Mouse (Mus musculus): ENCODE data around the gene Cyp21a1. TPM values are rescaled to one million over a fixed set of nuclear protein-coding genes. Genes with fewer than 3 reads are reported as not detected.

The Cyp21a1 gene
- total RNA-seq (2023): not detected

GRCm38 (mm10) chr17:34804301-34804700 lies at the start of gene Cyp21a1:
TSS of gene Cyp21a1 (minus strand) at chr17:34804561.

GRCm38 (mm10) chr17:34849722-34850516 lies 45.6 kb upstream of the Cyp21a1 start, which contains the start of the genes Skiv2l and Nelfe:
TSS of gene Skiv2l (minus strand) at chr17:34850210.
TSS of gene Nelfe (plus strand) at chr17:34850391.

GRCm38 (mm10) chr17:34836856-34837221 lies 32.5 kb upstream of the Cyp21a1 start, which contains the start of the genes Stk19 and Dxo:
TSS of gene Stk19 (minus strand) at chr17:34836945.
TSS of gene Dxo (plus strand) at chr17:34837019.

Other genes starting within 250 kb of the Cyp21a1 start
- 1 to 10 TPM; 1.0 to 1.9 TPM for gene Notch4, start 240.3 kb downstream of the Cyp21a1 start, total RNA-seq (2023)
- gene Gpsm3, start 214.8 kb downstream of the Cyp21a1 start, total RNA-seq (2023): 100 to 1,000 TPM; 132 to 134 TPM
- gene Pbx2, start 213.3 kb downstream of the Cyp21a1 start, total RNA-seq (2023): 10 to 100 TPM; 54.9 to 59.0 TPM
- gene Ager, start 206.7 kb downstream of the Cyp21a1 start, total RNA-seq (2023): 1 to 10 TPM; 5.3 to 5.8 TPM
- 10 to 100 TPM; 41.4 to 42.3 TPM for gene Rnf5, start 200.9 kb downstream of the Cyp21a1 start, total RNA-seq (2023)
- 10 to 100 TPM; 67.5 to 72.5 TPM for gene Agpat1, start 200.3 kb downstream of the Cyp21a1 start, total RNA-seq (2023)
- gene Egfl8, start 188.6 kb downstream of the Cyp21a1 start, total RNA-seq (2023): not detected
- gene Ppt2, start 176.1 kb downstream of the Cyp21a1 start, total RNA-seq (2023): 1 to 10 TPM; 2.1 to 6.8 TPM
- not detected for gene Prrt1, start 175.0 kb downstream of the Cyp21a1 start, total RNA-seq (2023)
- gene Fkbpl, start 159.8 kb downstream of the Cyp21a1 start, total RNA-seq (2023): 1 to 10 TPM; 2.9 to 5.3 TPM
- 10 to 100 TPM; 81.4 to 84.7 TPM for gene Atf6b, start 157.4 kb downstream of the Cyp21a1 start, total RNA-seq (2023)
- not detected for gene Tnxb, start 134.0 kb downstream of the Cyp21a1 start, total RNA-seq (2023)
- 1 to 10 TPM in 1 of 2 experiments, under 1 TPM in 1; 0.47 to 1.2 TPM for gene C4b, start 60.7 kb downstream of the Cyp21a1 start, total RNA-seq (2023)
- gene Stk19, start 32.4 kb upstream of the Cyp21a1 start, total RNA-seq (2023): 10 to 100 TPM; 57.8 to 67.8 TPM
- 10 to 100 TPM; 87.2 to 90.1 TPM for gene Dxo, start 32.5 kb upstream of the Cyp21a1 start, total RNA-seq (2023)
- gene Skiv2l, start 45.6 kb upstream of the Cyp21a1 start, total RNA-seq (2023): 100 to 1,000 TPM; 106 to 113 TPM
- gene Nelfe, start 45.8 kb upstream of the Cyp21a1 start, total RNA-seq (2023): 10 to 100 TPM; 32.7 to 37.8 TPM
- gene Cfb, start 58.0 kb upstream of the Cyp21a1 start, total RNA-seq (2023): under 1 TPM in 1 of 2 experiments, not detected in 1; 0.41 TPM
- gene Zbtb12, start 74.9 kb upstream of the Cyp21a1 start, total RNA-seq (2023): 10 to 100 TPM in 1 of 2 experiments, 1 to 10 TPM in 1; 9.4 to 13.1 TPM
- gene Gm20547, start 77.5 kb upstream of the Cyp21a1 start, total RNA-seq (2023): not detected
- 1 to 10 TPM; 2.4 to 2.6 TPM for gene C2, start 93.7 kb upstream of the Cyp21a1 start, total RNA-seq (2023)
- 100 to 1,000 TPM; 169 to 178 TPM for gene Ehmt2, start 93.9 kb upstream of the Cyp21a1 start, total RNA-seq (2023)
- gene Slc44a4, start 109.9 kb upstream of the Cyp21a1 start, total RNA-seq (2023): not detected
- gene Neu1, start 126.7 kb upstream of the Cyp21a1 start, total RNA-seq (2023): 10 to 100 TPM; 64.3 to 86.9 TPM
- gene Hspa1b, start 154.7 kb upstream of the Cyp21a1 start, total RNA-seq (2023): 100 to 1,000 TPM in 1 of 2 experiments, 1 to 10 TPM in 1; 9.1 to 108 TPM
- gene Gm20481, start 165.4 kb upstream of the Cyp21a1 start, total RNA-seq (2023): not detected
- 10 to 100 TPM in 1 of 2 experiments, 1 to 10 TPM in 1; 3.8 to 37.9 TPM for gene Hspa1a, start 167.6 kb upstream of the Cyp21a1 start, total RNA-seq (2023)
- not detected for gene Hspa1l, start 168.1 kb upstream of the Cyp21a1 start, total RNA-seq (2023)
- 10 to 100 TPM; 32.1 to 32.7 TPM for gene Lsm2, start 177.3 kb upstream of the Cyp21a1 start, total RNA-seq (2023)
- gene Vars, start 196.4 kb upstream of the Cyp21a1 start, total RNA-seq (2023): 100 to 1,000 TPM; 290 to 310 TPM
- gene Vwa7, start 212.0 kb upstream of the Cyp21a1 start, total RNA-seq (2023): under 1 TPM; 0.50 to 0.75 TPM
- gene Sapcd1, start 223.5 kb upstream of the Cyp21a1 start, total RNA-seq (2023): 1 to 10 TPM; 4.8 to 5.7 TPM
- 10 to 100 TPM in 1 of 2 experiments, 1 to 10 TPM in 1; 9.7 to 13.8 TPM for gene Msh5, start 242.2 kb upstream of the Cyp21a1 start, total RNA-seq (2023)
- 100 to 1,000 TPM; 210 to 218 TPM for gene Clic1, start 245.4 kb upstream of the Cyp21a1 start, total RNA-seq (2023)